Mouse (Mus musculus) hindbrain, embryonic 10.5 days (tissue): ENCODE data around the gene Olfr148. TPM values are rescaled to one million over a fixed set of nuclear protein-coding genes. Genes with fewer than 3 reads are reported as not detected.
A peak's percentile ranks its signal among the peaks of the same experiment; 100 is the strongest.

Source experiments
- DNase-seq: peaks from one replicate; pipeline ENCODE4 v3.0.0-alpha.2; 2017; ENCODE audit warnings: low spot score
- H3K27ac ChIP-seq: fragments of 300-500 bp; sonication (generic); 2 replicates; pipeline ENCODE4 v1.5.1; 2016; ENCODE audit warnings: mild to moderate bottlenecking, moderate library complexity
- H3K27me3 ChIP-seq: fragments of 300-500 bp; sonication (generic); 2 replicates; pipeline ENCODE4 v1.6.1; 2016; ENCODE audit warnings: mild to moderate bottlenecking; ENCODE audit not compliant: poor library complexity, insufficient read depth, severe bottlenecking
- H3K36me3 ChIP-seq: fragments of 300-500 bp; sonication (generic); 2 replicates; pipeline ENCODE4 v1.6.1; 2016; ENCODE audit warnings: mild to moderate bottlenecking, moderate library complexity
- H3K4me1 ChIP-seq: fragments of 300-500 bp; sonication (generic); replicated peaks from 2 replicates; pipeline ENCODE4 v1.6.1; 2016; ENCODE audit warnings: mild to moderate bottlenecking
- H3K4me3 ChIP-seq: fragments of 300-500 bp; sonication (generic); 2 replicates; pipeline ENCODE4 v1.5.1; 2016; ENCODE audit warnings: mild to moderate bottlenecking, moderate library complexity
- H3K9me3 ChIP-seq: fragments of 300-500 bp; sonication (generic); 2 replicates; pipeline ENCODE4 v1.6.1; 2016; ENCODE audit warnings: mild to moderate bottlenecking, moderate library complexity
- WGBS: fragments of 180-500 bp; shearing (Covaris S2); methylation state at CpG from one replicate; pipeline ENCODE4 v1.1.7; 2016; 5-methylcytosine and 5-hydroxymethylcytosine counted together
- polyA plus RNA-seq: library from polyadenylated mRNA; unstranded; fragments of >200 nt; fragmentation: Nextera tagmentation; extraction: Ambion mirVana; gene quantifications from 2 replicates; pipeline ENCODE4 v1.2.1, GENCODE M21; 2016

Olfr148 gene
- polyA plus RNA-seq, result not detected in 2 replicates

DNA sequence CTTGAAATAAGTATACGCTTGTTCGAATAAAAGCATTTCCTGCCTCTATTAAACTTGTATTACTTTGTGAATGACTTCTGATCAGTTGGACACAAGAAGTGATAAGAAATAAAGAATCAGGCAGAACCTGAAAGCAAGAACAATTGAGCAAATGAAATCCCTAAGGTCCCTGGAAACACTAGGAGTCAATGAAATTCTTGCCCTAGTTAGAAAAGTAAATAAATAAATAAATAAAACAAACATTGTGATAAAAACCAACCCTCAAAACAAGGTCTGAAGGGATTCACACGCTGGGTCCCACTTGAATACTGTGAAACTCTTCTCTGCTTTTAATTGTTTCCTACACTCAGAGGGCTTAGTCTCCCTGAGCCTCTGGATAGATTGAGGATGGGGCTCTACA is at the start of gene Olfr148:
Gene Olfr148, plus strand, starts transcription at position 301 of the 400 bp plus-strand sequence.
- H3K27ac ChIP-seq, result no peak within 1 kb of the TSS
- no peaks in the 10 kb centered on the region for H3K4me1 ChIP-seq
- H3K9me3 ChIP-seq, result no peaks in the 10 kb centered on the region
- no peaks in the 10 kb centered on the region for H3K27me3 ChIP-seq
- 70% methylated on average over 3 of the region's 3 CpGs for WGBS
- no peak for DNase-seq
- no peak within 1 kb of the TSS for H3K4me3 ChIP-seq
- H3K36me3 ChIP-seq, result no peaks in the 10 kb centered on the region

DNA sequence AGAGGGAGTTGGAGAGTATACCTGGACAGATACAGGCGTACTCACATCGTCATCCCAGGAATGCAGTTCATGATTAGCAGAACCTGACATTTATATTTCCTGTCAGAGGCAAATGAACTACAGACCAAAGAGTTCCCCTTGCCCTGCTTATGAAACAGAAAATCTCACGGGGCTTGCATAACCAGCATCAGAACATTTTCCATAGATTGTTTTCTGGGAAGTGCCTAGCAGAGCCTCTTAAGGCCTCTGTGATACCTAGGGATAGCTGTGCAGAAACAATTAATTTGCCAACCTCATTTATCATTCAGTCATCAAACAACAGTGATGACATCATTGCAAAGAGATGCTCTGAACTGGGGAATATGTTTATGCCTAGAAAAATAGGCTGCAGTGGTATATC is 35.0 kb upstream of the Olfr148 start, which contains the start of gene Olfr959:
Gene Olfr959, minus strand, starts transcription at position 101 of the 400 bp plus-strand sequence.
- H3K9me3 ChIP-seq, result no peaks in the 10 kb centered on the region

DNA sequence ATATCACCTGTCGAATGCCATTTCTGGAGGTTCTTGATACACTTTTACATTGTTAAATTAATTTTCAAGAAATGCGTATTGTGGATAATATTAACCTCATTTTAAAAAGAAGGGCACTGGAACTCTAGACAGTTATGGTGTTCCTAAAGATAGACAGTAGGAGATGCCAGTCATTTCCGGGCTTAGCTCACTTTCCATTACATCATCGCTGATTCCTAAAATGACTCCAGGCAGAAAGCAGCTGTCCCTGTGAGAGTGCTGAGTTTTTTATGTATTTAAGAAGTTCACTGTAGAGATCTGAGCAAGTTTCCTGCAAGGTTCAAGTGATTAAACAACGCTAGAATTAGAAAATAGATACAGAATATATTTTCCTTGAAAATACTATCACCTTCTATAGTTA is 33.4 kb upstream of the Olfr148 start:
- Histone ChIP-seq H3K9me3 (no peaks in the 10 kb centered on the region), H3K4me3 (no peak overlapping the region), H3K27ac (no peak overlapping the region), H3K36me3 (no peaks in the 10 kb centered on the region), H3K4me1 (no peaks in the 10 kb centered on the region), H3K27me3 (no peaks in the 10 kb centered on the region)
- WGBS, result 91% methylated on average over 5 of the region's 5 CpGs
- no peak for DNase-seq

More for the DNA sequence above, 35.0 kb upstream of the Olfr148 start, which contains the start of gene Olfr959:
- Histone ChIP-seq H3K4me1 (no peaks in the 10 kb centered on the region), H3K4me3 (no peak within 1 kb of the TSS), H3K36me3 (no peaks in the 10 kb centered on the region), H3K27me3 (no peaks in the 10 kb centered on the region), H3K27ac (no peak within 1 kb of the TSS)
- 88% methylated on average over 3 of the region's 3 CpGs for WGBS
- DNase-seq, result no peak

DNA sequence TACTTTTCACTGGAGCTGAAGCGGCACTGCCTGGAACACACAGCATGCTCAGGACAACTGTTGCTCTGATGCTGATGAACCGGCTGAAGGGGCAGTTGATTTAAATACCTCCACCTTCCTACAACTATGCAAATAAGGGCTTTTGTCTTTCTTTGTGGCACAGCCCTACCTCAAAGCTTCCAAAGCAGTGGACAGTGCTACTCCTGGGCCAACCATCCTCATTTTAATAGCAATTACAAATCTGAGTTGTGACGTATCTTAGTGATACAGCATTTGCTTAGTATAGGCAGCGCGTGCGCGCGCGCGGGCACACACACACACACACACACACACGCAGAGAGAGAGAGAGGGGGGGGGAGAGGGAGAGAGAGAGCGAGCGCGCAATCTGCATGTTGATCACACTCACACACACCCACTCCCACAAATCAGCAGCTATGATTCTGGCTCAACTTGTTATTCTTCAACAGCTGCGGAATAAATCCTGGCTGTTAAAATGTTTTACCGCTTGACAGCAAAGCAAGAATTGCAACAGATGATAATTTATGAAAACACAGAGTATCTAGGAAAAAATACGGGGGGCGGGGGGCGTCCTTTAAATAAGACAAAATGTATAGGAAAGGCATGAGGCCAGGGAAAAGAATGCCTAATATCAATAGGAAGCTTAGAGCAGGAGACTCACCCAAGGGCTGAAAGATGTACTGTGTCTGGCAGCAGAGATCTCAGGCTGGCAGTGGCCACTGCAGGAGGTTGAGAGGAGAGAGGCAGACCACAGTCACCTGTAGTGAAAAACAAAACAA is 7.7 kb upstream of the Olfr148 start:
- Histone ChIP-seq H3K4me3 (peak overlapping the region; percentile 53), H3K4me1 (peaks cover 21% of the 10 kb centered on the region), H3K36me3 (no peaks in the 10 kb centered on the region), H3K27ac (no peak overlapping the region), H3K9me3 (no peaks in the 10 kb centered on the region), H3K27me3 (no peaks in the 10 kb centered on the region)
- WGBS, result under 1% methylated on average over 19 of the region's 19 CpGs
- peak; percentile 61 for DNase-seq

GRCm38 (mm10) chr9:39603333-39603845 is 7.1 kb upstream of the Olfr148 start:
- WGBS, result under 1% methylated on average over 9 of the region's 9 CpGs
- Histone ChIP-seq H3K4me3 (peak overlapping the region; percentile 53), H3K36me3 (no peaks in the 10 kb centered on the region), H3K9me3 (no peaks in the 10 kb centered on the region), H3K27ac (no peak overlapping the region), H3K27me3 (no peaks in the 10 kb centered on the region), H3K4me1 (peaks cover 21% of the 10 kb centered on the region)
- DNase-seq, result peak; percentile 43

DNA sequence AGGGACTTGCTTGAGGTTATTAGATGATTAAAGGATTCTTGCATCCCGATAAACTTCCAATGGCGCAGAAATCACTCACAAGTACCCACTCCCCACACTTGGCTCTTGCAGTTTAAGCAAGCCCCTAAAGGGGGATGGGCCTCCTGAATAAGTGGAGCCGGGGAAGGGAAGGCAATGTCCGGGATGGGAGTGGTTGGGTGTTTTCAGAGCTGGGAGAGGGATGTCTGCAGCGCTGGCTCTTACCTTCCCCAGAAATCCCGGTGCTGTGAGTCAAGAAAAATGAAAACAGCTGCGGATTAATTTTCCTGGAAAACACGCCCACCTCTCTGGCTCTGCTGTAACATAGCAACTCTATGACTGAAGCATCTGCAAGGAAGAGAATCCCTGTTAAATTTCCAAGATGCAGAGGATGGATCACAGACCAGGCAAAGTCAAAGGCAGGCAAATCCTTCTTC is 6.4 kb upstream of the Olfr148 start, which contains the start of gene AW551984:
Gene AW551984, minus strand, starts transcription at position 405 of the 455 bp plus-strand sequence.
- WGBS, result 0% methylated on average over 8 of the region's 8 CpGs
- DNase-seq, result peak; percentile 47
- Histone ChIP-seq H3K27me3 (no peaks in the 10 kb centered on the region), H3K36me3 (no peaks in the 10 kb centered on the region), H3K27ac (no peak within 1 kb of the TSS; the same call in 1 of the 2 replicates), H3K4me1 (peaks cover 21% of the 10 kb centered on the region), H3K4me3 (peak within 1 kb of the TSS; percentile 53), H3K9me3 (no peaks in the 10 kb centered on the region)

- no peak overlapping the region for H3K4me3 ChIP-seq
- peaks cover 10% of the 10 kb centered on the region for H3K4me1 ChIP-seq
- DNase-seq, result no peak
Measured at GRCm38 (mm10) chr9:39608497-39608896, 2.0 kb upstream of the Olfr148 start.

DNA sequence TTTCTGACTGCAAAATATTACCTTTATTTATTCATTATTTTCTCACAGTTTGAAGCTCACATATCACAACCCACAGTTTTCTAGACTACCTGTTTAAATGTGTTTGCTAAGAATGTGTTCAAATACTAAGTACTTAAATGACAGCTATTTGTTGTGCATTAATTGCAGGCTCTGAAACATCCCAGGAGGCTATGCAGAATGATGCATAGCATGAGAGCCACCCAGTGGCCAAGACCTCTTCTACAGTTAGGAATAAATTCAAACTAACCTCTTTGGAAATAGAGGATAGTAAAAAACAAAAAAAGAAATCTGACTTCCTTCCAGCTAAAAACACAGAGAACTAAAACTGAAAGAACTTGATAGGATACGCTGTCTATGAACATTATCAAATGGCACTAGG is 1.5 kb downstream of the Olfr148 start:
- Histone ChIP-seq H3K9me3 (no peaks in the 10 kb centered on the region), H3K27ac (no peak overlapping the region), H3K27me3 (no peaks in the 10 kb centered on the region), H3K4me3 (no peak overlapping the region), H3K4me1 (no peaks in the 10 kb centered on the region), H3K36me3 (no peaks in the 10 kb centered on the region)
- no peak for DNase-seq
- 67% methylated on average over 1 of the region's 1 CpGs for WGBS

More at GRCm38 (mm10) chr9:39608497-39608896, 2.0 kb upstream of the Olfr148 start:
- Histone ChIP-seq H3K27ac (no peak overlapping the region), H3K9me3 (no peaks in the 10 kb centered on the region), H3K36me3 (no peaks in the 10 kb centered on the region), H3K27me3 (no peaks in the 10 kb centered on the region)

GRCm38 (mm10) chr9:39621073-39621472 is 10.6 kb downstream of the Olfr148 start, which contains the start of gene Olfr960:
Gene Olfr960 (plus strand): TSS chr9:39621373.
- no peak for DNase-seq
- 63% methylated on average over 1 of the region's 1 CpGs for WGBS
- Histone ChIP-seq H3K27ac (no peak within 1 kb of the TSS), H3K4me3 (no peak within 1 kb of the TSS), H3K27me3 (no peaks in the 10 kb centered on the region), H3K9me3 (no peaks in the 10 kb centered on the region), H3K36me3 (no peaks in the 10 kb centered on the region), H3K4me1 (no peaks in the 10 kb centered on the region)

DNA sequence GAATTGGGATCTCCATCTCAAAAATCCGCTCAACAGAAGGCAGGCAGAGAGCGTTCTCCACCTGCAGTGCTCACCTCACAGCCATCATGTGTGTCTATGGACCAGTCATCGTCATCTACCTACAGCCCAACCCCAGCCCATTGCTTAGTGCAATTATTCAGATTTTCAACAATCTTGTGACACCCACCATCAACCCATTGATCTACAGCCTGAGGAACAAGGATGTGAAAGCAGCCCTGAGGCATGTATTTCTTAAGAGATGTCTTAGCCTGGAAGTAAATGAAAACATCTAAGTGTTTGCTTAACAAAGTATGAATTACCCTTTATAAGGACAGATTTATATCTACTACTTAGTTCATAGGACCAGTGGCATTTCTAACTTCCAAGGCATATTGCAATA is 13.3 kb downstream of the Olfr148 start:
- Histone ChIP-seq H3K9me3 (no peaks in the 10 kb centered on the region), H3K4me1 (no peaks in the 10 kb centered on the region), H3K4me3 (no peak overlapping the region), H3K27ac (no peak overlapping the region), H3K27me3 (no peaks in the 10 kb centered on the region), H3K36me3 (no peaks in the 10 kb centered on the region)
- 94% methylated on average over 3 of the region's 3 CpGs for WGBS
- no peak for DNase-seq

- WGBS, result 89% methylated on average over 2 of the region's 2 CpGs
- no peak overlapping the region for H3K4me3 ChIP-seq
- no peaks in the 10 kb centered on the region for H3K4me1 ChIP-seq
- no peaks in the 10 kb centered on the region for H3K36me3 ChIP-seq
- H3K27me3 ChIP-seq, result no peaks in the 10 kb centered on the region
- DNase-seq, result no peak
- no peaks in the 10 kb centered on the region for H3K9me3 ChIP-seq
- no peak overlapping the region for H3K27ac ChIP-seq
Measured at GRCm38 (mm10) chr9:39624711-39625110, 14.3 kb downstream of the Olfr148 start.

GRCm38 (mm10) chr9:39629069-39629468 is 18.6 kb downstream of the Olfr148 start:
- 89% methylated on average over 2 of the region's 2 CpGs for WGBS
- no peaks in the 10 kb centered on the region for H3K9me3 ChIP-seq
- no peaks in the 10 kb centered on the region for H3K27me3 ChIP-seq
- no peak overlapping the region for H3K27ac ChIP-seq
- no peaks in the 10 kb centered on the region for H3K36me3 ChIP-seq
- no peak for DNase-seq
- no peaks in the 10 kb centered on the region for H3K4me1 ChIP-seq
- H3K4me3 ChIP-seq, result no peak overlapping the region

GRCm38 (mm10) chr9:39633913-39634594 is 23.6 kb downstream of the Olfr148 start:
- WGBS, result 34% methylated on average over 4 of the region's 4 CpGs
- H3K9me3 ChIP-seq, result no peaks in the 10 kb centered on the region
- no peak for DNase-seq

More at GRCm38 (mm10) chr9:39633913-39634594, 23.6 kb downstream of the Olfr148 start:
- Histone ChIP-seq H3K4me1 (0 out of 2 replicates have a peak, but pooled peaks cover 3% of the 10 kb centered on the region), H3K27me3 (no peaks in the 10 kb centered on the region), H3K36me3 (no peaks in the 10 kb centered on the region), H3K4me3 (no peak overlapping the region), H3K27ac (no peak overlapping the region)
